Mouse (Mus musculus): Measurements from ENCODE around the gene Zbtb1.

GRCm38 (mm10) chr12:76377059-76377458 lies 7.0 kb downstream of the Zbtb1 start:
- TF ChIP-seq CTCF (IDR thresholded peaks at IDR 0.05; ENCODE audit: extremely low read depth, insufficient read length, insufficient replicate concordance, low read depth, low read length): no peak
- TF ChIP-seq POLR2A (IDR thresholded peaks at IDR 0.05; ENCODE audit: low read depth, low read length): no peak

Measured in small intestine, adult 2 months (tissue).